Mouse (Mus musculus) liver, embryonic 14.5 days (tissue): Measurements from ENCODE around the gene Tomm20.

Source experiments
- CTCF ChIP-seq: IDR thresholded peaks from 2 replicates; pipeline ENCODE4 v1.5.1; 2016; ENCODE audit warnings: antibody characterized with exemption, low read depth, control low read depth
- EP300 ChIP-seq: IDR thresholded peaks from 2 replicates; pipeline ENCODE4 v1.6.1; 2016; ENCODE audit warnings: antibody characterized with exemption, low read depth

DNA sequence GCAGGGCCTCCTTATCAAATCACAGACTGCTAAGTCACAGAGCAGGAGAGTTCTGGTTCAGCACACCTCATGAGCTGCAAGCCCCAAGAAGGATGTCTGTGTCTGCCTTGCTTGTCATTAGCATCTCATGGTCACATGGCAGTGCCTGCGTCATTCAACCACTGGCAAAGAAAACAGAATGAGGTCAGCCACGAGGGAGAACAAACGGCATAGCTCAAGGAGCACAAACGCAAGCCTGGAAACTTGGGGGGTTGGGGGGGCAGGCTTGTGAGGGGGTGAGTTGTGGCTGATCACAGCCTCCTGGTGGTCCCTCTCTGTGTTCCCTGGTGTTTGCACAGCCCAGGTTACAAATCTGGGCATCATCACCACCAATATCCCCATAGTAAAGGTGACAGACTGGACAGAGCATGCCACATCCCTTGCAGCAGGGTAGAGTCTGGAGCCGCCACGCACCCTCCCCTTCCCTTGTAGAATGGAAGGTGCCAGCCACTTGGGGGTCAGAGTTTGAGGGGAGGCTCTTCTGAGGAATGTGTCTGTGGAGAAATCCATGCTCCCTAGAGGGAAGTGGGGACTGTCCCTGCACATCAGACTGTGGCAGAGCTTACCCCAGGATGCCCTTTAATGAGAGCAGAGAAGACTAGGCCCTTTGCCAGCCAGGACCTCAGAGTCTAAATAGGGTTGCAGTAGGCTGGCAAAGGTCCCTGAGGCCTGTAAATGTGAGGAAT lies 61.3 kb downstream of the Tomm20 start:
- no peak for TF ChIP-seq CTCF
- no peak for TF ChIP-seq EP300
